Mouse (Mus musculus) kidney, embryonic 16.5 days (tissue): ENCODE measurements around the gene Stk32c. TPM values are rescaled to one million over a fixed set of nuclear protein-coding genes. Genes with fewer than 3 reads are reported as not detected.

Experiments used
- ATAC-seq: fragments of 200-750 bp; cut with Nextera tagmentation; 2 replicates; pipeline ENCODE4 v1.8.0; 2017; ENCODE audit warnings: moderate TSS enrichment; ENCODE audit not compliant: low FRiP score, low TSS enrichment
- H3K27ac ChIP-seq: fragments of 300-500 bp; sonication (generic); 2 replicates; pipeline ENCODE4 v1.5.1; 2014; ENCODE audit warnings: low read length
- H3K27me3 ChIP-seq: fragments of 300-500 bp; sonication (generic); 2 replicates; pipeline ENCODE4 v1.6.1; 2014; ENCODE audit warnings: low read length, control low read depth, mixed read lengths; ENCODE audit not compliant: insufficient read depth
- H3K36me3 ChIP-seq: fragments of 300-500 bp; sonication (generic); 2 replicates; pipeline ENCODE4 v1.6.1; 2014; ENCODE audit warnings: low read length, control low read depth, mixed read lengths; ENCODE audit not compliant: insufficient read depth
- H3K4me1 ChIP-seq: fragments of 300-500 bp; sonication (generic); 2 replicates; pipeline ENCODE4 v1.6.1; 2014; ENCODE audit warnings: low read length, control low read depth, mixed read lengths; ENCODE audit not compliant: insufficient read depth
- H3K4me2 ChIP-seq: fragments of 300-500 bp; sonication (generic); replicated peaks from 2 replicates; pipeline ENCODE4 v1.6.1; 2014; ENCODE audit warnings: low read depth, low read length
- H3K4me3 ChIP-seq: fragments of 300-500 bp; sonication (generic); 2 replicates; pipeline ENCODE4 v1.5.1; 2014; ENCODE audit warnings: mild to moderate bottlenecking, low read length
- H3K9ac ChIP-seq: fragments of 300-500 bp; sonication (generic); replicated peaks from 2 replicates; pipeline ENCODE4 v1.6.1; 2014; ENCODE audit warnings: low read length
- H3K9me3 ChIP-seq: fragments of 300-500 bp; sonication (generic); 2 replicates; pipeline ENCODE4 v1.6.1; 2016; ENCODE audit warnings: low read length, control low read depth
- WGBS: fragments of 180-500 bp; shearing (Covaris S2); extraction: QIAGEN DNeasy Blood & Tissue Kit; methylation state at CpG from one replicate; pipeline ENCODE4 v1.1.7; 2014; 5-methylcytosine and 5-hydroxymethylcytosine counted together
- polyA plus RNA-seq: library from polyadenylated mRNA; unstranded; fragments of >200 nt; fragmentation: Nextera tagmentation; extraction: Ambion mirVana; gene quantifications from 2 replicates; pipeline ENCODE4 v1.2.1, GENCODE M21; 2015

Gene Stk32c
- polyA plus RNA-seq, 1 experiment from 2014 or later, result 0.39 TPM

- 81% methylated on average over 5 of the region's 5 CpGs for WGBS
- Histone ChIP-seq H3K4me3 (no peak overlapping the region), H3K36me3 (no peaks in the 10 kb centered on the region), H3K4me1 (peaks cover 12% of the 10 kb centered on the region), H3K27me3 (no peaks in the 10 kb centered on the region), H3K9ac (no peak overlapping the region), H3K9me3 (no peaks in the 10 kb centered on the region), H3K4me2 (no peak overlapping the region), H3K27ac (no peak overlapping the region)
- no peak for ATAC-seq
Measured at GRCm38 (mm10) chr7:139219486-139219885, 6.4 kb upstream of the Stk32c start.

- WGBS, result 46% methylated on average over 6 of the region's 6 CpGs
- no peaks in the 10 kb centered on the region for H3K27me3 ChIP-seq
- H3K9ac ChIP-seq, result no peak overlapping the region
- H3K9me3 ChIP-seq, result no peaks in the 10 kb centered on the region
- ATAC-seq, result no peak
- peaks cover 13% of the 10 kb centered on the region for H3K4me1 ChIP-seq
- H3K36me3 ChIP-seq, result no peaks in the 10 kb centered on the region
- peak overlapping the region; percentile 50; the same call in 1 of the 2 replicates for H3K27ac ChIP-seq
- H3K4me2 ChIP-seq, result no peak overlapping the region
- H3K4me3 ChIP-seq, result no peak overlapping the region
Measured at GRCm38 (mm10) chr7:139218641-139219415, 5.7 kb upstream of the Stk32c start.

- Histone ChIP-seq H3K27me3 (no peaks in the 10 kb centered on the region), H3K9me3 (no peaks in the 10 kb centered on the region), H3K27ac (no peak overlapping the region), H3K4me2 (no peak overlapping the region), H3K9ac (no peak overlapping the region), H3K4me3 (no peak overlapping the region), H3K4me1 (peaks cover 22% of the 10 kb centered on the region), H3K36me3 (no peaks in the 10 kb centered on the region)
- ATAC-seq, result no peak
- 82% methylated on average over 7 of the region's 7 CpGs for WGBS
Measured at GRCm38 (mm10) chr7:139217046-139217445, 3.9 kb upstream of the Stk32c start.

- H3K27ac ChIP-seq, result no peak overlapping the region
- 93% methylated on average over 9 of the region's 9 CpGs for WGBS
- no peak overlapping the region for H3K4me2 ChIP-seq
- peaks cover 22% of the 10 kb centered on the region for H3K4me1 ChIP-seq
- H3K36me3 ChIP-seq, result no peaks in the 10 kb centered on the region
- H3K27me3 ChIP-seq, result no peaks in the 10 kb centered on the region
- H3K4me3 ChIP-seq, result no peak overlapping the region
- ATAC-seq, result no peak
- H3K9me3 ChIP-seq, result no peaks in the 10 kb centered on the region
- no peak overlapping the region for H3K9ac ChIP-seq
Measured at GRCm38 (mm10) chr7:139216464-139216863, 3.4 kb upstream of the Stk32c start.

GRCm38 (mm10) chr7:139215946-139216345 is 2.8 kb upstream of the Stk32c start:
- no peak overlapping the region for H3K9ac ChIP-seq
- 83% methylated on average over 7 of the region's 7 CpGs for WGBS
- H3K4me2 ChIP-seq, result no peak overlapping the region
- no peak for ATAC-seq
- H3K36me3 ChIP-seq, result no peaks in the 10 kb centered on the region
- H3K4me1 ChIP-seq, result peaks cover 22% of the 10 kb centered on the region
- H3K4me3 ChIP-seq, result no peak overlapping the region
- no peaks in the 10 kb centered on the region for H3K27me3 ChIP-seq
- H3K9me3 ChIP-seq, result no peaks in the 10 kb centered on the region
- H3K27ac ChIP-seq, result no peak overlapping the region

GRCm38 (mm10) chr7:139215516-139215915 is 2.4 kb upstream of the Stk32c start:
- Histone ChIP-seq H3K4me2 (no peak overlapping the region), H3K27ac (no peak overlapping the region), H3K36me3 (no peaks in the 10 kb centered on the region), H3K4me3 (no peak overlapping the region), H3K9me3 (no peaks in the 10 kb centered on the region), H3K27me3 (no peaks in the 10 kb centered on the region), H3K4me1 (peaks cover 22% of the 10 kb centered on the region), H3K9ac (no peak overlapping the region)
- no peak for ATAC-seq
- WGBS, result 62% methylated on average over 1 of the region's 1 CpGs

GRCm38 (mm10) chr7:139214596-139215340 is 1.7 kb upstream of the Stk32c start:
- H3K9ac ChIP-seq, result no peak overlapping the region
- no peaks in the 10 kb centered on the region for H3K36me3 ChIP-seq
- H3K9me3 ChIP-seq, result no peaks in the 10 kb centered on the region
- ATAC-seq, result no peak
- H3K27me3 ChIP-seq, result no peaks in the 10 kb centered on the region
- no peak overlapping the region for H3K4me2 ChIP-seq
- WGBS, result 81% methylated on average over 14 of the region's 14 CpGs
- no peak overlapping the region for H3K27ac ChIP-seq
- H3K4me1 ChIP-seq, result peaks cover 22% of the 10 kb centered on the region
- H3K4me3 ChIP-seq, result no peak overlapping the region

- H3K9ac ChIP-seq, result no peak overlapping the region
- H3K9me3 ChIP-seq, result no peaks in the 10 kb centered on the region
- H3K4me2 ChIP-seq, result no peak overlapping the region
- whole genome bisulfite sequencing, result 68% methylated on average over 3 of the region's 3 CpGs
- peaks cover 18% of the 10 kb centered on the region for H3K4me1 ChIP-seq
- H3K27ac ChIP-seq, result no peak overlapping the region
- H3K4me3 ChIP-seq, result no peak overlapping the region
- no peak for ATAC-seq
- no peaks in the 10 kb centered on the region for H3K36me3 ChIP-seq
- no peaks in the 10 kb centered on the region for H3K27me3 ChIP-seq
Measured at GRCm38 (mm10) chr7:139214160-139214559, 1.1 kb upstream of the Stk32c start.

- H3K4me2 ChIP-seq, result peak overlapping the region; percentile 68
- peak overlapping the region; percentile 62 for H3K4me3 ChIP-seq
- no peaks in the 10 kb centered on the region for H3K27me3 ChIP-seq
- H3K27ac ChIP-seq, result no peak overlapping the region
- peaks cover 16% of the 10 kb centered on the region for H3K4me1 ChIP-seq
- H3K36me3 ChIP-seq, result no peaks in the 10 kb centered on the region
- 74% methylated on average over 3 of the region's 3 CpGs for WGBS
- peak overlapping the region; percentile 60 for H3K9ac ChIP-seq
- H3K9me3 ChIP-seq, result no peaks in the 10 kb centered on the region
- no peak; the same call in 1 of the 2 replicates for ATAC-seq
Measured at GRCm38 (mm10) chr7:139213751-139214150, 644 bp upstream of the Stk32c start.

GRCm38 (mm10) chr7:139211761-139212160 is 1.3 kb downstream of the Stk32c start:
- no peak for ATAC-seq
- H3K4me1 ChIP-seq, result peaks cover 20% of the 10 kb centered on the region
- H3K27me3 ChIP-seq, result 0 out of 2 replicates have a peak, but pooled peaks cover under 1% of the 10 kb centered on the region
- no peak overlapping the region for H3K4me2 ChIP-seq
- no peak overlapping the region for H3K9ac ChIP-seq
- H3K9me3 ChIP-seq, result no peaks in the 10 kb centered on the region
- no peaks in the 10 kb centered on the region for H3K36me3 ChIP-seq
- no peak overlapping the region for H3K27ac ChIP-seq
- H3K4me3 ChIP-seq, result no peak overlapping the region
- WGBS, result 75% methylated on average over 6 of the region's 6 CpGs
